Mouse (Mus musculus) megakaryocyte, adult 5-6 weeks (primary cell): Measurements from ENCODE around the gene 4930550C14Rik. TPM values are rescaled to one million over a fixed set of nuclear protein-coding genes. Genes with fewer than 3 reads are reported as not detected.
A peak's percentile ranks its signal among the peaks of the same experiment; 100 is the strongest.

Source experiments
- ATAC-seq: 2 replicates; pipeline ENCODE4 v1.8.0; 2016; ENCODE audit warnings: mild to moderate bottlenecking, inconsistent platforms; ENCODE audit not compliant: poor library complexity, severe bottlenecking
- total RNA-seq, 2 experiments: library from RNA; stranded (forward) in 1 of 2; stranded (reverse) in 1 of 2; fragments of 153-499, 151-499 nt in 1 of 2; fragments of 221-1000, 200-1000 nt in 1 of 2; gene quantifications; 2 replicates each; pipeline versions ENCODE4 v1.2.3 to v1.2.4; 2015 to 2017

Gene 4930550C14Rik
- total RNA-seq (2015) (not detected in 2 replicates), total RNA-seq (2017) (0.18 TPM in 1 of 2 replicates, not detected in the other)

DNA sequence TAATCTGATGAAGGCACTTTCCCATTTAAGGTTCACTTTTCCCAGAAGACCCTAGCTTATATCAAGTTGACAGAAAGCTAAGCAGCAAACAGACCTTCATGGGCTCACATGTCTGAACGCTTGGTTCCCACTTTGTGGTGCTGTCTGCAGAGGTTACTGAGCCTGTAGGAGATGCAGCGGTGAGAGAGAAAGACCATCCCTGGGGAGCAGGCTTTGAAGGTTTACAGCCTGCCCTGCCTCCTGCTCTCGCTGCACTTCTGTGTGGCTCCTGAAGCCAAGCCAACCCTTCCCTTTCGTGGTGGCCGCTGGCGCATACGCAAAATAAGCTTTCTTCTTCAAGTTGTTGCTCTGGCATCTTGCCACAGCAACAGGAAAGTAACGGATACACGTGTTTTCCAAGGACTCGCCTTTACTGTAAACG is at the start of gene 4930550C14Rik:
TSS of gene 4930550C14Rik (plus strand) at position 35 of the 421 bp plus-strand sequence.
- no peak for ATAC-seq

GRCm38 (mm10) chr9:53353161-53353560 is 49.0 kb upstream of the 4930550C14Rik start:
- ATAC-seq: no peak

GRCm38 (mm10) chr9:53356219-53357155 is 45.6 kb upstream of the 4930550C14Rik start:
- peak; percentile 38; the same call in 1 of the 2 replicates for ATAC-seq

DNA sequence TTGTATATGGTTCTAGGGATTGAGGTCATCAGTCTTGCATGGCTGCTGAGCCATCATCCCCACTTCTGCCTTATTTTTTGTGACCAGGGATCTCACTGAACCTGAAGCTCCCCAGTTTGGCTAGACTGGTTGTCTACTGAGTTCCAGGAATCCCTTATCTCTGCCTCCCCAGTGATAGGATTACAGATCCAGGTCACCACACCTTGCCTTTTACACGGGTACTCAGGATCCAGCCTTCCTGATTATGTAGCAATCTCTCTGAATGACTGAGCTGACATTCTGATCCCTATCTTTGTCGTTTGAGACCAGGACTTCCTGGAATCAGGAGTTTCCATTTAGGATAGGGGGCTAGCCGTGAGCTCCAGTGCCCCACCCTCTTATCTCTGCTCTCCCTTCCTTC is 30.8 kb upstream of the 4930550C14Rik start:
- no peak for ATAC-seq

- no peak for ATAC-seq
These were observed 26.2 kb upstream of the 4930550C14Rik start for GRCm38 (mm10) chr9:53375907-53376306.

GRCm38 (mm10) chr9:53376820-53377219 is 25.3 kb upstream of the 4930550C14Rik start:
- peak; percentile 72 for ATAC-seq

GRCm38 (mm10) chr9:53377597-53377996 is 24.5 kb upstream of the 4930550C14Rik start:
- no peak for ATAC-seq

DNA sequence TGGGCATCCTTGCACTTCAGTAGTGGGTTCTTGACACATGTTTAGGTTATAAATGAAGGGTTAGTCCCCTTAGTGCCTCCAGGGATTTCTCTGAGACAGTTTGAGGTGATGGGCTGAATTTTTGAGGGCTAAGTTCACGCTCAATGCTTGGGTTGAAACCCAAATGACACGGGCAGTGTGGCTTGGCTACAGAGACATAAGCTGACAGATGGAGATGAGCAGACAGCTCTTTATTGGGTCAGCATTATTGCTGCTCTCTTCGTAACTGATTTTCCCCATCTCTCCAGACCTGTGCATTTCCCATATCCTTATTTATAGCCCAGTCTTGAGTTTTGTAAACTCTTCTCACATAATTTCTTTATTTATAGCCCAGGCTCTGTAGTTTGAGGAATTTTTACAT is 24.0 kb upstream of the 4930550C14Rik start:
- no peak for ATAC-seq

- ATAC-seq: no peak
These were observed 21.5 kb upstream of the 4930550C14Rik start for GRCm38 (mm10) chr9:53380595-53380994.

DNA sequence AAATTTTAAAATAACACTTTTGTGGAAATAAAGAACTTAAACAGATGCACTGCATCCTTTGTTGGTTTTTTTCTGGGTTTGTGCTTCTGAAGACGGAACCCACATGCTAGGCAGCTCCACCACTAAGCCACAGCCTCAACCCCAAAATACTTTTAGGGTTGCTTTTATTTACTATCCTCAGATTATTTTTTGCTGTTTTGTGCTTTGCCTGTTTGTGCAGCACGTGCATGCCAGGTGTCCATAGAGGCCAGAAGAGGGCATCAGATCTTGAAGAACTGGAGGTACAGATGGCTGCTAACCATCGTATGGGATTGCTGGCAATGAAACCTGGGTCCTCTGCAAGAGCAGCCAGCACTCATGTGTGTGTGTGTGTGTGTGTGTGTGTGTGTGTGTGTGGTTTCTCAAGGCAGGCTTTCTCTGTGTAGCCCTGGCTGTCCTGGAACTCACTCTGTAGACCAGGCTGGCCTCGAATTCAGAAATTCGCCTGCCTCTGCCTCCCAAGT is 21.0 kb upstream of the 4930550C14Rik start:
- no peak for ATAC-seq

DNA sequence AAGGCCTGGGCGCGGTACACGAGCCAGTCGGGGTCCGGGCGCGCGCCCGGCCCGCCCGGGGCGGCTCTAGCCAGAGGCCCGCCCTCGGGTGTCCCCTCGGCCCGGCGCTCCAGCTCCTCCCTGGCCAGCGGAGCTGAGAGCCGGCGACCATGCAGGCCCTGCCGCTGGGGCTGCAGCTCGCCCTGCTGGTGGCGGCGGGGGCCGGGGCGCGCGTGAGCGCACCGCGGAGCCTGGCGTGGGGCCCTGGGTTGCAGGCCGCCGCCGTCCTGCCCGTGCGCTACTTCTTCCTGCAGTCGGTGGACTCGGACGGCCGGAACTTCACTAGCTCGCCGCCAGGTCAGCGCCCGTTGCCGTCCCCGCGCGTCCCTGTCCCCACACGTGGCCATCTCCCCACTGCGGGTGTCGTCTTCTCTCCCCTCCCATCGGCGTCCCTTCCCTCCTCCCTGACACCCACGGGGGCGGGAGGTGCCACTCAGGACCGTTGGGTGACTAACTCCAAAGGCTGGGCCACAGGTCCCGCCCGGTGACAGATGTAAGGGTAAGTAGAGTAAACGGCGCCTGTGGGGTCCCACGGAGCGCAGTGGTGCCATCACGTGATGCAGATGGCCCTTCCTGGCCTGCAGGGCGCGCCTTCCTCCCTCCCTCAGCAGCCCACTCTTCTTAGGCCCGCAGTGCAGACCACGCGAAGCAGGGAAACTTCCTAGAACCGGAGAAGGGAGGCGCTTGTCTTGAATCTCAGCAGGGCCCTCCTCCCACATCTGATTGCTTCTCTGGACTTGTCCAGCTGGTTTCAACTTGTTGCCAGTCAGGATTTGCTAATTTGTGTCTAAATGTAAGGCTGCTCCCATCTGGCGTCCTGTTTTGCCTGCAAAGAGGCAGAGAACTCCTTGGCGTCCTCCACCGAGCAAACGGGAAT is 17.9 kb upstream of the 4930550C14Rik start, which contains the start of gene Kdelc2:
TSS of gene Kdelc2 (plus strand) at position 75 of the 916 bp plus-strand sequence.
- peak; percentile 79 for ATAC-seq

- ATAC-seq: no peak
These were observed 17.3 kb upstream of the 4930550C14Rik start for GRCm38 (mm10) chr9:53384873-53385272.

DNA sequence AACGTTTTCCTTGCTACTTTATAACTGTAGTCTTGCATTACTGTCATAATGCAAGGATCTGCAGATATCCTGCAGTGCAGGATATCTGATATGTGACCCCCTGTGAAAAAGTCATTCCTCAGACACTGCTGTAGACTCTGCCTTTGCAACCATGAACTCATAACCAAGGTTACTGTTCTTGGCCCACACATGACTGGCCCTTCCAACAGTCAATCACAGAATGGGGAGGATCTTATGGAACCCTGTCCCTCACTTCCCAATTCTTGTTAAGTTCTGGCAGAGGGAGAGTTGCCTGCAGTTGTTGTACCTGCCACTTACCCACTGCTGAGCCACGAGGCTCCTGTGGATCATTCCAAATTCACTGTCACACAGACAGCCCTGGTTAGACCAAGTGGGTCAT is 14.7 kb upstream of the 4930550C14Rik start:
- no peak for ATAC-seq

DNA sequence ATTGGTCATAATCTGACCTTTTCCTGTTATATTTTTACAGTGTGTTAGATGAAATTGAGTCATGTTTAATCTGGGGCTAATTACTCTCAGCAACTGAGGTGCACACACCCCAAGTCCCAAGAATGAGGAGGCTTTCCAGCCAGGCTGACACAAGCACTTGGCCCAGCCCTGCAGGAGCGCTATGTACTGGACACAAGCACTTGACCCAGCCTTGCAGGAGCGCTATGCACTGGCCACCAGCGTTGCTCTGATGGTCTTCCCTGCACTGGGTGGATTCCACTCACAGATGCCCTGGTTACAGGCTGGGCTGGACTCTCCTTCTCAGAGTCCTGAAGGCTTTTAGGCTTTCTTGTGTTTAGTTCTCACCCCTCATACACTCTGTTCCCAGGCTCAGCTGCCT is 13.0 kb upstream of the 4930550C14Rik start:
- no peak for ATAC-seq

- ATAC-seq: no peak
These were observed 12.0 kb upstream of the 4930550C14Rik start for GRCm38 (mm10) chr9:53390136-53390535.

- no peak for ATAC-seq
These were observed 4.3 kb upstream of the 4930550C14Rik start for GRCm38 (mm10) chr9:53397685-53398387.

DNA sequence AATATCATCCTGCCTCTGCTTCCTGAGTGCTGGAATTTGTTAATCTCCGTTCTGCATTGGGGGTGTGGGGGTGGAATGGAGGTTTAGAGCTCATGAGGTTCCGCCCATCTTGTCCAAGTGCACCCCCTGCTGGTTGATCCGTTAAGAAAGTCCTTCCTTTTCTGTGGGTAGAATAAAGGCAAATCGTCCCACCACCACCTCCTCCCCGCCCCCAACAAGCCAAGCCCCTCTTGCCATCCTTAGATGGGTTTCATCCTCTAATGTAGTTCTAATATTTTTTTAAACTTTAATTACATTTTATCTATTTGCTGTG is 3.8 kb upstream of the 4930550C14Rik start:
- peak; percentile 95 for ATAC-seq

- ATAC-seq: no peak
These were observed 2.6 kb upstream of the 4930550C14Rik start for GRCm38 (mm10) chr9:53399537-53399936.

GRCm38 (mm10) chr9:53400696-53401095 is 1.4 kb upstream of the 4930550C14Rik start:
- no peak for ATAC-seq

GRCm38 (mm10) chr9:53401146-53401545 is 979 bp upstream of the 4930550C14Rik start:
- ATAC-seq: no peak
